Mouse (Mus musculus) limb, embryonic 11.5 days (tissue): Measurements from ENCODE around the gene Igsf8. TPM values are rescaled to one million over a fixed set of nuclear protein-coding genes. Genes with fewer than 3 reads are reported as not detected.

Experiments used
- ATAC-seq: fragments of 200-750 bp; cut with Nextera tagmentation; 2 replicates; pipeline ENCODE4 v1.8.0; 2017; ENCODE audit warnings: low read depth; ENCODE audit not compliant: insufficient number of reproducible peaks, low FRiP score, low TSS enrichment
- DNase-seq: peaks from one replicate; pipeline ENCODE4 v3.0.0-alpha.2; 2015; ENCODE audit warnings: low spot score
- H3K27ac ChIP-seq: fragments of 300-500 bp; sonication (generic); replicated peaks from 2 replicates; pipeline ENCODE4 v1.5.1; 2014; ENCODE audit warnings: low read depth, mild to moderate bottlenecking, low read length
- H3K27me3 ChIP-seq: fragments of 300-500 bp; sonication (generic); 2 replicates; pipeline ENCODE4 v1.6.1; 2014; ENCODE audit warnings: mild to moderate bottlenecking, low read length, mixed read lengths; ENCODE audit not compliant: control insufficient read depth, insufficient read depth
- H3K36me3 ChIP-seq: fragments of 300-500 bp; sonication (generic); 2 replicates; pipeline ENCODE4 v1.6.1; 2014; ENCODE audit warnings: mild to moderate bottlenecking, low read length, moderate library complexity, mixed read lengths; ENCODE audit not compliant: control insufficient read depth, insufficient read depth
- H3K4me1 ChIP-seq: fragments of 300-500 bp; sonication (generic); 2 replicates; pipeline ENCODE4 v1.6.1; 2014; ENCODE audit warnings: low read length, mixed read lengths; ENCODE audit not compliant: control insufficient read depth, insufficient read depth
- H3K4me2 ChIP-seq: fragments of 300-500 bp; sonication (generic); 2 replicates; pipeline ENCODE4 v1.6.1; 2014; ENCODE audit warnings: low read depth, mild to moderate bottlenecking, moderate library complexity; ENCODE audit not compliant: severe bottlenecking
- H3K4me3 ChIP-seq: fragments of 300-500 bp; sonication (generic); 2 replicates; pipeline ENCODE4 v1.5.1; 2014; ENCODE audit warnings: low read depth, low read length
- H3K9ac ChIP-seq: fragments of 300-500 bp; sonication (generic); 2 replicates; pipeline ENCODE4 v1.6.1; 2014; ENCODE audit warnings: mild to moderate bottlenecking, low read length
- H3K9me3 ChIP-seq: fragments of 300-500 bp; sonication (generic); 2 replicates; pipeline ENCODE4 v1.6.1; 2016; ENCODE audit warnings: low read length; ENCODE audit not compliant: control insufficient read depth
- WGBS: fragments of 180-500 bp; shearing (Covaris S2); extraction: QIAGEN DNeasy Blood & Tissue Kit; methylation state at CpG from one replicate; pipeline ENCODE4 v1.1.7; 2014; 5-methylcytosine and 5-hydroxymethylcytosine counted together
- polyA plus RNA-seq: library from polyadenylated mRNA; unstranded; fragments of >200 nt; fragmentation: Nextera tagmentation; extraction: Ambion mirVana; gene quantifications from 2 replicates; pipeline ENCODE4 v1.2.1, GENCODE M21; 2014

The Igsf8 gene
- polyA plus RNA-seq, 1 experiment from 2014 or later = 35.4 TPM

- 91% methylated on average over 2 of the region's 2 CpGs for WGBS
- ATAC-seq (no peak), DNase-seq (no peak)
- Histone ChIP-seq H3K9me3 (no peaks in the 10 kb centered on the region), H3K27ac (no peak overlapping the region), H3K36me3 (no peaks in the 10 kb centered on the region), H3K4me2 (no peak overlapping the region), H3K9ac (no peak overlapping the region), H3K4me3 (no peak overlapping the region), H3K27me3 (peaks cover 15% of the 10 kb centered on the region), H3K4me1 (no peaks in the 10 kb centered on the region)
Measured at GRCm38 (mm10) chr1:172332925-172333324, 71.5 kb downstream of the Igsf8 start.

GRCm38 (mm10) chr1:172333512-172333911 is 72.1 kb downstream of the Igsf8 start:
- no peaks in the 10 kb centered on the region for H3K36me3 ChIP-seq
- H3K27me3 ChIP-seq = peaks cover 12% of the 10 kb centered on the region; the same call in 1 of the 2 replicates
- no peak overlapping the region for H3K4me3 ChIP-seq
- H3K4me1 ChIP-seq = no peaks in the 10 kb centered on the region
- ATAC-seq (no peak), DNase-seq (no peak)
- H3K9ac ChIP-seq = no peak overlapping the region
- H3K27ac ChIP-seq = no peak overlapping the region
- 16% methylated on average over 3 of the region's 3 CpGs for WGBS
- no peaks in the 10 kb centered on the region for H3K9me3 ChIP-seq
- no peak overlapping the region for H3K4me2 ChIP-seq

GRCm38 (mm10) chr1:172335804-172336203 is 74.4 kb downstream of the Igsf8 start:
- Histone ChIP-seq H3K27ac (no peak overlapping the region), H3K4me1 (no peaks in the 10 kb centered on the region), H3K27me3 (peaks cover 6% of the 10 kb centered on the region), H3K9ac (no peak overlapping the region), H3K36me3 (no peaks in the 10 kb centered on the region), H3K4me3 (no peak overlapping the region), H3K4me2 (no peak overlapping the region), H3K9me3 (no peaks in the 10 kb centered on the region)
- DNase-seq = no peak
- no peak for ATAC-seq
- 79% methylated on average over 15 of the region's 15 CpGs for WGBS

GRCm38 (mm10) chr1:172337411-172338185 is 76.2 kb downstream of the Igsf8 start:
- ATAC-seq (no peak), DNase-seq (no peak)
- Histone ChIP-seq H3K4me1 (no peaks in the 10 kb centered on the region), H3K9me3 (no peaks in the 10 kb centered on the region; the same call in 1 of the 2 replicates), H3K9ac (no peak overlapping the region), H3K27me3 (peaks cover 22% of the 10 kb centered on the region), H3K27ac (no peak overlapping the region), H3K36me3 (no peaks in the 10 kb centered on the region), H3K4me3 (no peak overlapping the region), H3K4me2 (no peak overlapping the region)
- 34% methylated on average over 2 of the region's 2 CpGs for WGBS

GRCm38 (mm10) chr1:172340729-172341321 is 79.4 kb downstream of the Igsf8 start, which contains the start of gene Kcnj10:
Gene Kcnj10 (plus strand): TSS chr1:172341210.
- peak; percentile 92 for ATAC-seq
- peak; percentile 78 for DNase-seq
- WGBS = under 1% methylated on average over 38 of the region's 38 CpGs
- no peak within 1 kb of the TSS for H3K9ac ChIP-seq
- H3K27me3 ChIP-seq = peaks cover 22% of the 10 kb centered on the region
- H3K4me2 ChIP-seq = peak within 1 kb of the TSS; percentile 56
- H3K4me1 ChIP-seq = no peaks in the 10 kb centered on the region
- H3K36me3 ChIP-seq = no peaks in the 10 kb centered on the region
- no peak within 1 kb of the TSS for H3K27ac ChIP-seq
- no peaks in the 10 kb centered on the region; the same call in 1 of the 2 replicates for H3K9me3 ChIP-seq
- peak within 1 kb of the TSS; percentile 30 for H3K4me3 ChIP-seq

- Histone ChIP-seq H3K9me3 (no peaks in the 10 kb centered on the region; the same call in 1 of the 2 replicates), H3K36me3 (no peaks in the 10 kb centered on the region), H3K4me1 (no peaks in the 10 kb centered on the region), H3K4me2 (peak overlapping the region; percentile 56), H3K27me3 (peaks cover 22% of the 10 kb centered on the region), H3K27ac (no peak overlapping the region), H3K4me3 (peak overlapping the region; percentile 30), H3K9ac (no peak overlapping the region)
- WGBS = 20% methylated on average over 10 of the region's 10 CpGs
- DNase-seq (no peak), ATAC-seq (peak; percentile 36; the same call in 1 of the 2 replicates)
Measured at GRCm38 (mm10) chr1:172341386-172341785, 79.9 kb downstream of the Igsf8 start.

- no peaks in the 10 kb centered on the region for H3K36me3 ChIP-seq
- no peak overlapping the region for H3K4me3 ChIP-seq
- H3K9ac ChIP-seq = no peak overlapping the region
- ATAC-seq (no peak), DNase-seq (no peak)
- no peaks in the 10 kb centered on the region; the same call in 1 of the 2 replicates for H3K9me3 ChIP-seq
- H3K27me3 ChIP-seq = peaks cover 22% of the 10 kb centered on the region
- 86% methylated on average over 3 of the region's 3 CpGs for WGBS
- H3K4me2 ChIP-seq = no peak overlapping the region
- no peak overlapping the region for H3K27ac ChIP-seq
- H3K4me1 ChIP-seq = no peaks in the 10 kb centered on the region
Measured at GRCm38 (mm10) chr1:172342729-172343128, 81.3 kb downstream of the Igsf8 start.

- WGBS = 74% methylated on average over 3 of the region's 3 CpGs
- Histone ChIP-seq H3K27me3 (peaks cover 22% of the 10 kb centered on the region), H3K9ac (no peak overlapping the region), H3K4me1 (no peaks in the 10 kb centered on the region), H3K27ac (no peak overlapping the region), H3K36me3 (no peaks in the 10 kb centered on the region), H3K4me3 (no peak overlapping the region), H3K4me2 (no peak overlapping the region), H3K9me3 (no peaks in the 10 kb centered on the region; the same call in 1 of the 2 replicates)
- ATAC-seq (no peak), DNase-seq (no peak)
Measured at GRCm38 (mm10) chr1:172343914-172344313, 82.5 kb downstream of the Igsf8 start.
